10 mouse cellular contexts compared by ENCODE assay signal in the genomic region with DNA sequence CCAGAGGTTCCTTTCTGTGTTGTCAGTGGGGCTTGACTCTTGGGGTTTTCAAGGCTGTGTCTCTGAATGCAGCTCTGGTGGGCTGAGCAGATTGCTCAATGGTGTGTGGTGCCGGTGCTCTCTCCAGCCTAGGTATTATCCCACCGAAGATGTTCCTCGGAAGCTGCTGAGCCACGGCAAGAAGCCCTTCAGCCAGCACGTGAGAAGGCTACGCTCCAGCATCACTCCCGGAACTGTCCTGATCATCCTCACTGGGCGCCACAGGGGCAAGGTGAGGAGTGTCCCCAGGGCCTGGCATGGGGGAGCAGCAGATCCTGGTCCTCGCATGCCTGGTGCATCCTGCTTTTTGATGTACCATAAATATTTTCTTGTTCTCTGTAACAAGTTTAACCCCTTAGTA. TPM values are rescaled to one million over a fixed set of nuclear protein-coding genes. Genes with fewer than 3 reads are reported as not detected.
DNase-seq lines count a peak whose midpoint lies in the region; ATAC-seq and TF ChIP-seq lines count a peak whose summit lies in the region.
"Had no signal": no experiment of that assay in that cellular context is flagged by ENCODE, and none has a peak within 500 bp of the region (broad histone marks: within the 10 kb centered on the region; RNA-seq: fewer than 3 reads in every experiment).

No protein-coding gene starts in this region.

- WGBS in forebrain, embryonic 10.5 days: 89% methylated on average over 9 of the region's 9 CpGs
- 82% methylated on average over 9 of the region's 9 CpGs for WGBS in forebrain, embryonic 16.5 days
- 70% methylated on average over 9 of the region's 9 CpGs for WGBS in kidney, embryonic 16.5 days
- WGBS in liver, embryonic 13.5 days (ENCODE audit: insufficient replicate concordance): 72% methylated on average over 9 of the region's 9 CpGs

- no peak for DNase-seq in forebrain, embryonic 10.5 days (ENCODE audit: extremely low spot score, low spot score)
- no peak for DNase-seq in kidney, postnatal 25 days
- no peak for DNase-seq in liver, embryonic 13.5 days
- DNase-seq in urinary bladder, postnatal 4 days (ENCODE audit: low spot score in 2 of 2): no peak
- DNase-seq in layer of hippocampus, adult 9-11 months: no peak
- DNase-seq: kidney, postnatal 4 days; lung, postnatal 36 days had no signal

- peak overlapping the region; percentile 94 for H3K4me3 ChIP-seq in forebrain, embryonic 10.5 days
- H3K4me3 ChIP-seq in forebrain, embryonic 16.5 days (replicated peaks; ENCODE audit: low read length): no peak overlapping the region
- peak overlapping the region; percentile 98 for H3K4me3 ChIP-seq in kidney, embryonic 16.5 days (ENCODE audit: low read length)
- H3K4me3 ChIP-seq in bone marrow macrophage, adult 2 months (ENCODE audit: insufficient read depth, low read length): peak overlapping the region; percentile 94
- H3K4me3 ChIP-seq in liver, embryonic 13.5 days (replicated peaks): peak overlapping the region; percentile 88

- no peak for ATAC-seq in forebrain, embryonic 16.5 days
- ATAC-seq in kidney, embryonic 16.5 days (ENCODE audit: low FRiP score, low TSS enrichment): no peak
- ATAC-seq in liver, embryonic 13.5 days (ENCODE audit: low read depth): no peak

- no peak overlapping the region for H3K27ac ChIP-seq in forebrain, embryonic 10.5 days
- no peak overlapping the region for H3K27ac ChIP-seq in forebrain, embryonic 16.5 days (ENCODE audit: low read length)
- no peak overlapping the region for H3K27ac ChIP-seq in kidney, embryonic 16.5 days (ENCODE audit: low read length)
- no peak overlapping the region for H3K27ac ChIP-seq in bone marrow macrophage, adult 2 months (ENCODE audit: insufficient read depth, low read depth, low read length)
- peak overlapping the region; percentile 83 for H3K27ac ChIP-seq in liver, embryonic 13.5 days

- no peaks in the 10 kb centered on the region for H3K27me3 ChIP-seq in forebrain, embryonic 10.5 days (ENCODE audit: poor library complexity, severe bottlenecking)
- no peaks in the 10 kb centered on the region for H3K27me3 ChIP-seq in forebrain, embryonic 16.5 days (replicated peaks; ENCODE audit: control insufficient read depth, insufficient read depth, low read length)
- H3K27me3 ChIP-seq in kidney, embryonic 16.5 days (ENCODE audit: insufficient read depth, low read length): no peaks in the 10 kb centered on the region
- H3K27me3 ChIP-seq in liver, embryonic 13.5 days: no peaks in the 10 kb centered on the region

- peaks cover 28% of the 10 kb centered on the region for H3K4me1 ChIP-seq in forebrain, embryonic 10.5 days
- peaks cover 20% of the 10 kb centered on the region for H3K4me1 ChIP-seq in forebrain, embryonic 16.5 days (replicated peaks; ENCODE audit: control insufficient read depth, insufficient read depth, low read length)
- peaks cover 17% of the 10 kb centered on the region for H3K4me1 ChIP-seq in kidney, embryonic 16.5 days (ENCODE audit: insufficient read depth, low read length)
- H3K4me1 ChIP-seq in bone marrow macrophage, adult 2 months (ENCODE audit: control insufficient read depth, insufficient read depth, low read length): peaks cover 10% of the 10 kb centered on the region
- H3K4me1 ChIP-seq in liver, embryonic 13.5 days (replicated peaks): peaks cover 37% of the 10 kb centered on the region

- peaks cover 62% of the 10 kb centered on the region for H3K36me3 ChIP-seq in forebrain, embryonic 10.5 days (replicated peaks)
- peaks cover 30% of the 10 kb centered on the region for H3K36me3 ChIP-seq in forebrain, embryonic 16.5 days (ENCODE audit: control insufficient read depth, insufficient read depth)
- H3K36me3 ChIP-seq in kidney, embryonic 16.5 days (ENCODE audit: insufficient read depth, low read length): peaks cover 57% of the 10 kb centered on the region
- peaks cover 61% of the 10 kb centered on the region for H3K36me3 ChIP-seq in liver, embryonic 13.5 days

- H3K9me3 ChIP-seq in forebrain, embryonic 10.5 days: no peaks in the 10 kb centered on the region
- no peaks in the 10 kb centered on the region for H3K9me3 ChIP-seq in forebrain, embryonic 16.5 days (ENCODE audit: control insufficient read depth, low read length)
- H3K9me3 ChIP-seq in kidney, embryonic 16.5 days (ENCODE audit: low read length): no peaks in the 10 kb centered on the region
- no peaks in the 10 kb centered on the region for H3K9me3 ChIP-seq in liver, embryonic 13.5 days (replicated peaks)

- no peak overlapping the region for H3K4me2 ChIP-seq in forebrain, embryonic 16.5 days (ENCODE audit: low read length)
- peak overlapping the region; percentile 62 for H3K4me2 ChIP-seq in kidney, embryonic 16.5 days (replicated peaks; ENCODE audit: low read depth, low read length)
- H3K4me2 ChIP-seq in liver, embryonic 13.5 days: peak overlapping the region; percentile 82

- TF ChIP-seq POLR2A in bone marrow macrophage, adult 2 months (IDR thresholded peaks at IDR 0.05; ENCODE audit: borderline replicate concordance, low read depth, low read length): no peak

- no peak for TF ChIP-seq CTCF in bone marrow macrophage, adult 2 months (IDR thresholded peaks at IDR 0.05; ENCODE audit: low read depth, low read length)

- no peak overlapping the region for H3K9ac ChIP-seq in forebrain, embryonic 16.5 days (replicated peaks; ENCODE audit: low read depth, low read length)
- no peak overlapping the region; the same call in 1 of the 2 replicates for H3K9ac ChIP-seq in kidney, embryonic 16.5 days (replicated peaks; ENCODE audit: low read length)
- H3K9ac ChIP-seq in liver, embryonic 13.5 days: peak overlapping the region; percentile 97

RNA-seq across cellular contexts. Expression of gene Rpl6, which starts 2.3 kb away (rescaled TPM):
- polyA plus RNA-seq in forebrain, embryonic 10.5 days (2016; fragmentation: Nextera tagmentation; extraction: Ambion mirVana): 659 and 678 TPM in 2 replicates
- polyA plus RNA-seq in forebrain, embryonic 16.5 days (2015; fragmentation: Nextera tagmentation; extraction: Ambion mirVana): 361 and 392 TPM in 2 replicates
- polyA plus RNA-seq in kidney, embryonic 16.5 days (2015; fragmentation: Nextera tagmentation; extraction: Ambion mirVana): 575 and 586 TPM in 2 replicates
- polyA plus RNA-seq in bone marrow macrophage, adult 2 months (2012; ENCODE audit: insufficient read depth, insufficient read length, missing spikeins): 1,191 and 1,194 TPM in 2 replicates
- 556 and 610 TPM in 2 replicates for polyA plus RNA-seq in liver, embryonic 13.5 days (2015; fragmentation: Nextera tagmentation; extraction: Ambion mirVana)

RNA-seq across cellular contexts. Expression of gene Hectd4, which starts 13.5 kb away (rescaled TPM):
- polyA plus RNA-seq in forebrain, embryonic 10.5 days (2016; fragmentation: Nextera tagmentation; extraction: Ambion mirVana): 3.5 and 5.1 TPM in 2 replicates
- 18.2 and 20.1 TPM in 2 replicates for polyA plus RNA-seq in forebrain, embryonic 16.5 days (2015; fragmentation: Nextera tagmentation; extraction: Ambion mirVana)
- polyA plus RNA-seq in kidney, embryonic 16.5 days (2015; fragmentation: Nextera tagmentation; extraction: Ambion mirVana): 3.8 and 4.5 TPM in 2 replicates
- polyA plus RNA-seq in bone marrow macrophage, adult 2 months (2012; ENCODE audit: insufficient read depth, insufficient read length, missing spikeins): 11.5 and 11.7 TPM in 2 replicates
- 6.9 and 7.6 TPM in 2 replicates for polyA plus RNA-seq in liver, embryonic 13.5 days (2015; fragmentation: Nextera tagmentation; extraction: Ambion mirVana)

RNA-seq across cellular contexts. Expression of gene Ptpn11, which starts 15.3 kb away (rescaled TPM):
- polyA plus RNA-seq in forebrain, embryonic 10.5 days (2016; fragmentation: Nextera tagmentation; extraction: Ambion mirVana): 25.1 TPM in 2 replicates
- polyA plus RNA-seq in forebrain, embryonic 16.5 days (2015; fragmentation: Nextera tagmentation; extraction: Ambion mirVana): 22.5 and 23.8 TPM in 2 replicates
- polyA plus RNA-seq in kidney, embryonic 16.5 days (2015; fragmentation: Nextera tagmentation; extraction: Ambion mirVana): 17.0 and 19.1 TPM in 2 replicates
- polyA plus RNA-seq in bone marrow macrophage, adult 2 months (2012; ENCODE audit: insufficient read depth, insufficient read length, missing spikeins): 22.8 and 28.3 TPM in 2 replicates
- 12.5 TPM in 2 replicates for polyA plus RNA-seq in liver, embryonic 13.5 days (2015; fragmentation: Nextera tagmentation; extraction: Ambion mirVana)
